Mouse (Mus musculus) CH12.LX (cell line): ENCODE measurements around the gene Cstad. TPM values are rescaled to one million over a fixed set of nuclear protein-coding genes. Genes with fewer than 3 reads are reported as not detected.

Experiments
- DNase-seq: peaks from one replicate; pipeline ENCODE4 v3.0.0-alpha.2; 2013; ENCODE audit errors: extremely low read depth
- H3K27ac ChIP-seq: 2 replicates; pipeline ENCODE4 v1.5.1; 2012; ENCODE audit warnings: low read depth, mild to moderate bottlenecking, control low read depth, moderate library complexity; ENCODE audit not compliant: insufficient read depth
- H3K27me3 ChIP-seq: replicated peaks from 2 replicates; pipeline ENCODE3; 2012; ENCODE audit warnings: inconsistent platforms
- H3K36me3 ChIP-seq, 2 experiments: replicated peaks in 1 of 2; 2 replicates each; pipeline versions ENCODE3 to v1.6.1; 2012; ENCODE audit warnings: inconsistent platforms in 1 of 2, low read length in 1 of 2, mild to moderate bottlenecking in 1 of 2, mixed read lengths in 1 of 2, moderate library complexity in 1 of 2; ENCODE audit not compliant: control insufficient read depth in 1 of 2, insufficient read depth in 1 of 2
- H3K4me1 ChIP-seq, 2 experiments: 2 replicates each; pipeline ENCODE4 v1.6.1; 2012; ENCODE audit warnings: inconsistent platforms in 1 of 2, moderate library complexity in 1 of 2; ENCODE audit not compliant: insufficient read depth in 2 of 2, control insufficient read depth in 1 of 2
- H3K4me2 ChIP-seq: 2 replicates; pipeline ENCODE4 v1.6.1; 2012; ENCODE audit warnings: low read depth, mild to moderate bottlenecking, control low read depth; ENCODE audit not compliant: poor library complexity, insufficient read depth, severe bottlenecking
- H3K4me3 ChIP-seq, 3 experiments: fragments of 150-350 bp in 1 of 3; sonication (generic) in 1 of 3; replicated peaks in 1 of 3; 2 replicates each; pipeline versions ENCODE3 to v1.5.1; 2011 to 2012; ENCODE audit warnings: low read depth in 2 of 3, low read length in 2 of 3, mild to moderate bottlenecking in 2 of 3, moderate library complexity in 2 of 3, control low read depth in 1 of 3, improper control_type of control experiment in 1 of 3, inconsistent platforms in 1 of 3, mixed read lengths in 1 of 3; ENCODE audit not compliant: poor library complexity in 1 of 3
- H3K79me2 ChIP-seq: replicated peaks from 2 replicates; pipeline ENCODE4 v1.6.1; 2012; ENCODE audit warnings: mild to moderate bottlenecking, moderate library complexity; ENCODE audit not compliant: control insufficient read depth, poor library complexity, insufficient read depth, severe bottlenecking; ENCODE audit errors: extremely low read depth
- H3K9ac ChIP-seq: 2 replicates; pipeline ENCODE4 v1.6.1; 2012; ENCODE audit warnings: low read depth, mild to moderate bottlenecking, control low read depth, moderate library complexity; ENCODE audit not compliant: insufficient read depth
- H3K9me3 ChIP-seq: replicated peaks from 2 replicates; pipeline ENCODE3; 2012; ENCODE audit warnings: low read length, inconsistent platforms, mixed read lengths
- BHLHE40 ChIP-seq: IDR thresholded peaks from 2 replicates; pipeline ENCODE4 v1.6.1; 2011; ENCODE audit warnings: mild to moderate bottlenecking, low read depth, low read length, improper control_type of control experiment
- CHD1 ChIP-seq: IDR thresholded peaks from 2 replicates; pipeline ENCODE4 v1.6.1; 2012; ENCODE audit warnings: low read depth, low read length, improper control_type of control experiment, inconsistent platforms
- E2F4 ChIP-seq: IDR thresholded peaks from 2 replicates; pipeline ENCODE4 v1.6.1; 2011; ENCODE audit warnings: low read depth, low read length, improper control_type of control experiment; ENCODE audit not compliant: insufficient replicate concordance
- MAFK ChIP-seq: IDR thresholded peaks from 2 replicates; pipeline ENCODE4 v1.6.1; 2011; ENCODE audit warnings: low read length, improper control_type of control experiment; ENCODE audit not compliant: insufficient replicate concordance
- MAX ChIP-seq: IDR thresholded peaks from 2 replicates; pipeline ENCODE4 v1.6.1; 2011; ENCODE audit warnings: low read length, improper control_type of control experiment
- NRF1 ChIP-seq: IDR thresholded peaks from 2 replicates; pipeline ENCODE4 v1.6.1; 2014; ENCODE audit warnings: low read depth, mild to moderate bottlenecking, inconsistent platforms, low read length, improper control_type of control experiment, moderate library complexity
- RCOR1 ChIP-seq: conservative IDR thresholded peaks from 2 replicates; pipeline ENCODE4 v1.6.1; 2012; ENCODE audit warnings: low read depth, mild to moderate bottlenecking, inconsistent platforms, low read length, improper control_type of control experiment
- SMC3 ChIP-seq: IDR thresholded peaks from 2 replicates; pipeline ENCODE4 v1.6.1; 2011; ENCODE audit warnings: low read depth, low read length, improper control_type of control experiment
- TCF12 ChIP-seq: IDR thresholded peaks from 2 replicates; pipeline ENCODE4 v1.6.1; 2014; ENCODE audit warnings: low read depth, mild to moderate bottlenecking, inconsistent platforms, low read length, improper control_type of control experiment
- ZC3H11A ChIP-seq: IDR thresholded peaks from 2 replicates; pipeline ENCODE4 v1.6.1; 2012; ENCODE audit warnings: low read depth, mild to moderate bottlenecking, inconsistent platforms, low read length, improper control_type of control experiment
- ZKSCAN1 ChIP-seq: IDR thresholded peaks from 2 replicates; pipeline ENCODE4 v1.6.1; 2012; ENCODE audit warnings: low read depth, inconsistent platforms, low read length, improper control_type of control experiment, borderline replicate concordance
- dilution Hi-C: fragments of 300-500 bp; cut with MboI; formaldehyde crosslinking; loops from 2 replicates; pipeline ENCODE4 v1.14.3; 2020; ENCODE audit warnings: low sequenced_read_pairs; ENCODE audit not compliant: extremely low pct_unique_long_range_greater_than_20kb, extremely low pct_ligation_motif_present
- in situ Hi-C: fragments of 300-500 bp; cut with MboI; formaldehyde crosslinking; loops from 3 replicates; pipeline ENCODE4 v1.14.3; 2019; ENCODE audit warnings: low sequenced_read_pairs, low pct_ligation_motif_present, low pct_unique_long_range_greater_than_20kb, mixed read lengths
- polyA plus RNA-seq: library from polyadenylated mRNA; unstranded; fragments of >175 nt; gene quantifications from 2 replicates; pipeline ENCODE4 v1.2.1, GENCODE M21; 2012; ENCODE audit warnings: low read depth; ENCODE audit not compliant: insufficient read length
- total RNA-seq, 2 experiments: library from RNA; depleted of rRNA; stranded (reverse); fragments of 300-350 nt in 1 of 2; fragments of >200 nt in 1 of 2; gene quantifications; 2 replicates each; pipeline ENCODE4 v1.2.3; 2012 to 2014

The Cstad gene
- total and polyA plus RNA-seq, 3 experiments: 0.29 to 0.51 TPM; not detected in 1

GRCm38 (mm10) chr2:30595796-30596195 lies 956 bp downstream of the Cstad start:
- no peak overlapping the region for H3K27ac ChIP-seq
- peak overlapping the region; percentile 91 for H3K4me2 ChIP-seq
- H3K36me3 ChIP-seq: no peaks in the 10 kb centered on the region
- peak overlapping the region in 2 of 3 experiments; percentile 58 to 65 for H3K4me3 ChIP-seq
- TF ChIP-seq MAFK: no peak
- TF ChIP-seq RCOR1: no peak
- no peak for TF ChIP-seq SMC3
- no peak for TF ChIP-seq ZKSCAN1
- no peaks in the 10 kb centered on the region for H3K27me3 ChIP-seq
- peak overlapping the region; percentile 76; the same call in 1 of the 2 replicates for H3K9ac ChIP-seq
- peaks cover 2% of the 10 kb centered on the region for H3K9me3 ChIP-seq
- dilution Hi-C loops (no loop called here), in situ Hi-C loops (no loop called here)
- H3K4me1 ChIP-seq: peaks cover 20 to 61% of the 10 kb centered on the region in 2 experiments
- no peaks in the 10 kb centered on the region for H3K79me2 ChIP-seq
- no peak for DNase-seq

GRCm38 (mm10) chr2:30599621-30600020 lies 4.8 kb downstream of the Cstad start:
- no peak overlapping the region for H3K4me3 ChIP-seq
- no peaks in the 10 kb centered on the region for H3K36me3 ChIP-seq
- H3K27ac ChIP-seq: no peak overlapping the region
- H3K9ac ChIP-seq: no peak overlapping the region
- dilution Hi-C loops (no loop called here), in situ Hi-C loops (no loop called here)
- peaks cover 20 to 48% of the 10 kb centered on the region in 2 experiments for H3K4me1 ChIP-seq
- no peaks in the 10 kb centered on the region for H3K27me3 ChIP-seq
- H3K4me2 ChIP-seq: no peak overlapping the region
- TF ChIP-seq TCF12: no peak
- TF ChIP-seq BHLHE40: peak; percentile 44; the same call in 1 of the 2 replicates
- TF ChIP-seq, all 38 proteins: peak for 1
- Histone ChIP-seq H3K79me2 (no peaks in the 10 kb centered on the region), H3K9me3 (peaks cover 2% of the 10 kb centered on the region)
- DNase-seq: no peak

- Histone ChIP-seq H3K4me3 (no peak overlapping the region), H3K4me2 (no peak overlapping the region), H3K27ac (no peak overlapping the region), H3K27me3 (no peaks in the 10 kb centered on the region), H3K4me1 (peaks cover 20 to 54% of the 10 kb centered on the region in 2 experiments), H3K9me3 (peaks cover 2% of the 10 kb centered on the region), H3K36me3 (no peaks in the 10 kb centered on the region), H3K79me2 (no peaks in the 10 kb centered on the region), H3K9ac (no peak overlapping the region)
- dilution Hi-C loops (no loop called here), in situ Hi-C loops (no loop called here)
- TF ChIP-seq ZKSCAN1: no peak
- TF ChIP-seq CHD1: no peak
- no peak for TF ChIP-seq BHLHE40
- no peak for TF ChIP-seq E2F4
- TF ChIP-seq NRF1: no peak
- TF ChIP-seq ZC3H11A: no peak
- no peak for TF ChIP-seq MAX
- TF ChIP-seq RCOR1: no peak
- no peak for DNase-seq
Observed at GRCm38 (mm10) chr2:30600291-30600690, 5.5 kb downstream of the Cstad start.
